Mouse (Mus musculus) left cerebral cortex, adult 18-20 months (tissue): Measurements from ENCODE around the gene Pcnx. TPM values are rescaled to one million over a fixed set of nuclear protein-coding genes. Genes with fewer than 3 reads are reported as not detected.

ENCODE experiments used
- DNase-seq, 2 experiments: peaks; one replicate each; pipeline ENCODE4 v3.0.0; 2021 to 2022; ENCODE audit warnings: low spot score in 2 of 2, mixed read lengths in 1 of 2
- total RNA-seq, 2 experiments: library from RNA; stranded (reverse); gene quantifications; 2 replicates each; pipeline ENCODE4 v1.2.3; 2021

The Pcnx gene
- total RNA-seq, 2 experiments from 2014 or later: 80.1 to 90.0 TPM

DNA sequence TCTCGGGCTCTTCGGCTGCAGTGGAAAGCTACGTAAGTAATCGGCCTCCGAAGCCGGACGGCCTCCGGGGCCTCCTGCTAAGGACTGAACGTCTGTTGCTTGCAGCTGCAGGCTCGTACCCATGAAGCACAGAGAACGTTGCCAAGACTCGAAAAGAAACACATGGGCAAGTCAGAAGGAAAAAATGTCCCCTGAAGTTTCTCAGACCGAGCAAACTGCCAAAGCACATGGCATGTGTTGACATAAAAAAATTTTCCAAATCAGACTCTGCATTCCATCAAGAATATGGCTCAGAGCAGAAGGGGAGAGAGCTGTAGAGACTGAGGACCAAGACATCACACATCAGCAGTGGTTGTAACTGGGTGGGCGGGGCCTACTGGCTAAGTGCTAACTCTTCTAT lies 6.8 kb upstream of the Pcnx start:
- no peak for DNase-seq

- no peak for DNase-seq
These were observed 6.3 kb upstream of the Pcnx start for GRCm38 (mm10) chr12:81853543-81853942.

GRCm38 (mm10) chr12:81855031-81855430 lies 4.8 kb upstream of the Pcnx start:
- no peak for DNase-seq

DNA sequence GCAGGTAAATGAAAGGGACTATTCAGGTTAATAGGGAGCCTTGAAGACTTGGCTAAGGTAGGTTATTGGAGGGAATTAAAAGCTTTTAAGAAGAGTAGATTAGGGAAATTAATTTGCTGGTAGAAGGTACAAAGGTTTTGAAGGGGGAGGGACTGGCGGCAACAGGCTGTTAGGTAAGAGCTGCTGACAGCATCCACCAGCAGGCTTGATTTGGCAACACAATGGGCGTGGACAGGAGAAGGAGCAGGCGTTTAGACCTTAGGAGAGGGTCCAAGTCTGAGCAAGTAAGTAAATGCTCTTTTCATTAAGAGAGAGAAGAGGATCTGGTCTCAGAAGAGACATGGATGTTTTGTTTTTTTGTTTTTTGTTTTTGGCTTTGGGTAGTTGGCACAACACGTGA lies 3.1 kb upstream of the Pcnx start:
- no peak for DNase-seq

DNA sequence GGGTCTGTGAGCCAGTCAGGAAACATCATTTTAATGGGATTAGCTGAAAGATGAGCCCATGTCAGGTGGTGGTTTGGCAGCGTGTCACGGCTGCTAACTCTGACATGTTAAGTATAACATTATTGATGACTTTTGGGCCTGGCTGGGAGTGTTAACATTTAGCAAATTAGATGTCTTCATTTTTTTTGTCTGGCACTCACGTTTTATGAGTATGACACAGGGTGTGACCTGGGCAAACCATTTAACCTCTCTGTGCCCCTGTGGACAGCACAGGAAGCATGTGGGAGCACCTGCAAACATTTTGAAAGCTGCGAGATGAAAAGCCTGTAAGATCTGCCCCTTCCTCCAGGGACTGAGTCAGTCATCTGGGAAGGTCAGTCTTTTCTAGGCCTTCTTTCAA lies 2.6 kb upstream of the Pcnx start:
- DNase-seq: no peak

DNA sequence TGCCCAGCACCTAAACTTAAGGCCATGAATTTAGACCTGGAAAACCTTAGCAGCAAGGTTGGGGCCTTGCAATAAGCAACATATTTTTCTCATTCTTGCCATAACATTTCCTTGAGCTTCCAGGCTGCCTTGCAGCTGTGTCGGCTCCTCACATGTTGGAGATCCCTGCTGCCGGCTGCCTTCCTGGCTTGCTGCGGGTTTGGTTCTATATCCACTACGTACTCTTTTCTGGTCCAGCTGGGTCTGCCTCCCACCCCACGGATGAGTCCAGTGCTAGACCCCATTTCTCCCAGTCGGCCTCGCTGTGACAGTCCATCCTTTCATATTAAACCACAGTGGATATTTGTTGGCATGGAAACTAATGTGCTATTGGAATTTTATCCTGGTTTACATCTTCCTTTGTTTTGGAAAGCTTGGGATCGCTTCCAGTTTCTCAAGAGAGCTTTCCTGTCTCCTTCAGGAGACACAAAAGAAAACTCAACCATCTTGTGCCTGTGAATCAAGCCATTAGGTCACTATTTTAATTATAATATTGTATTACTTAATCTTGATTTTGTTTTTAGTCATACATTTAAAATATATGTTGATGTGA lies 1.7 kb upstream of the Pcnx start:
- DNase-seq: no peak

DNA sequence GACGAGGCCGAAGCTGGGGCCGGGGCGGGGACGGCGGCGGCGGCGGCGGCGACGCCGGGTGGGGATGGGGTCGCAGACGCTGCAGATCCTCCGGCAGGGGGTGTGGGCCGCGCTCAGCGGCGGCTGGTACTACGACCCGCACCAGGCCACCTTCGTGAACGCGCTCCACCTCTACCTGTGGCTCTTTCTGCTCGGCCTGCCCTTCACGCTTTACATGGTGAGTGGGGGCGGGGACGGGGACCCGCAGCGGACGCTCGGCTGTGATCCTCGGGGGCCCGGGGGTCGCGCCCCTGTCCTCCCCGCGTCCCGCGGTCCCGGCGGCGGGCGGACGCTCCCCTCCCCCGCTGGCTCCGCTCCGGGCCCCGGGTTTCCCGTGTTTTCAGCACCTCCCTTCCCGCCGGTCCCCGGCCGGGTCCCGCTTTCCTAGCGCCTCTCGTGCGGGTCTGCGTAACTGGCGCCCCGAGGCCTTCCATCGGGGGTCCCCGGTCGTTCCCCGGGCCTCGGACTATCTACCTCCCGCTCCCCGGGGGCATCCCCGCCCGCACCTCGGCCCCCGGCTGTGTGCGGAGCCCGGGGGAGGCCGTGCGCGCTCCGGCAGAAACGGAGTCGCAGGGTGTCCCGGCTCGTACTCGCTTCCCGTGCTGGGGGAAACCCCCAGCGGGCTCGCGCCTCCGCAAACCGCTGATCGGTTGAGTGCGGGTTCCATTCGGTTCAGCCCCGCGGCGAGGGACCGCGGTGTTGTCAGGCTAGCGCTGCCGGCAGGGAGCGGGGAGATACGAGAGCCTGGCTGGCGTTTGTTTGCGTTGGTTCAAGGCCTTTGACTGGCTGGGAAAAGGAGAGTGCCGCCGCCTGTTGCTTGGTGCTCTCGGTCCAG lies 722 bp downstream of the Pcnx start:
- DNase-seq: peak; percentile 59 to 66

GRCm38 (mm10) chr12:81861199-81862085 lies 1.6 kb downstream of the Pcnx start:
- DNase-seq: no peak

DNA sequence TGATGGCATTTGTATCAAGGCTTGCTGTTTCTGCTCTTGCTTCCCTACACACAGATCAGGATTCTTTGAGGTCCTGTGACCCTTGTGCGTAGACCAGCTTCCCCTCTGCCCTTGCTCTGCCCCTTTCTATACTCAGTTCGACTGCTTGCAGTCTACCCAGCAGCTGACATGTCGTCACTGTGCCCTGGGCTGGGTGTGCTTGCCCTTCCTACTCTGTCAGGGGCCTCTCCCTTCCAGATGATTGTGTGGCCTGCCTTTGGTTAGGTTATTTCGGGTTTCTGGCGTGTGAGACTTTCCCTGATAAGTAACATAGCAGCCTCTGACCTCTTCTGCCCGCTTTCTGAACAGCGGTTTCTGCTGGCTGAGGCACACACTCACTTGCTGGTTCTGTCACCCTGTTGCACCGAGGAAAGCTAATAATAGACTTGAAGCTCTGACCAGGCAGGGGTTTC lies 2.6 kb downstream of the Pcnx start:
- no peak for DNase-seq

DNA sequence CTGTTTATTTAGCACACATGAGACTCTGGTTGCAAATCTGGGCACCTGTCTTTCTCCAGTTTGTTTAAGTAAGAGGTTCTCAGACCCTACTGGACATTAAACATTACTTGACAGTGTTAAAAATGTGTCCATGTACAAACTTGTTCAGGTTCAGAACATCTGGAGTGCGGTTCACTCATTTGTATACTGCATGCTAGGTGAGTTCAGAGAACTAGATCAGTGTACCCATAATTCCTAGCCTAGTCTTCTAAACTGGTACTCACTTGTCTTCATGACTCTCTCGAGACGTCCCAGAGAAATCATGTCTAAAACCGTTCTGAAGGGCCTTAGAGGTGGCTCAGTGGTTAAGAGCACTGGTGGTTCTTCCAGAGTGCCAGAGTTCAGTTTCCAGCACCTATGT lies 4.1 kb downstream of the Pcnx start:
- DNase-seq: no peak

DNA sequence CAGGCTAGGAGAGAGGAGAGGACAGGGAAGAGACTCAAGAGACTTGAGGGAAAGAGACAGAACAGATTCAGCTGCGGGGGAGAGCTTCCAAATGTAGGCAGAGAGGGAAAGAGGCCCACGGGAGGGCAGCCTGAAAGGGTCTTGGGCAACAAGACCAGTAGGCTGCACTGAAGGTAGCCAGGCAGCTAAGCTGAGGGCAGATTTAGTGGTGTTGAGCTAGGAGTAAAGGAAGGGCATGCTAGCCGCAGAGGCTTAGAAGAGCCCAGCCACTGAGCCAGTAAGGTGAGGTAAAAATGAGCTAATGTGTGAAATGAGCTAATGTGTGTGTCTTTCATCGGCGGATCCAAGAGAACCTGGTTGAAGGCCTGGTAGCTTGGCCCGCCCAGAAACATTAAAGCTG lies 5.4 kb downstream of the Pcnx start:
- DNase-seq: no peak

DNA sequence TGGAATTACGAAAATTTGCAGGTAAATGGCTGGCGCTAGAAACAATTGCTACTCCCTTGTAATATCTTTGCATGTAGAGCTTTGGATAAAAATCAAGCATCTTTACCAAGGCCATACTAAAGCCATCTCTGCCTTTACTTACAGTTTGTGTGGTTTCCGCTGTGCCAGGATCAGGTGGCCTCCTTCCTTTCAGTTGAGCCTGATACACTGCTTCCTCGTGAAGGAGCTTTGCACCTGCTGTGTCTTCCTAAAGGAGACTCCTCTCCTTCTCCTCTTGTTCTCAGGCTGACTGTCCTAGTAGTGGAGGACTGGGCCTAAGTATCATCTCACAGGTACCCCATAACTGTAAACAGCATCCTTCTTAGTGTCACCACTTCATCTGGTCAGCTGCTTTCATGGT lies 7.5 kb downstream of the Pcnx start:
- DNase-seq: no peak

GRCm38 (mm10) chr12:81869205-81869940 lies 9.6 kb downstream of the Pcnx start:
- no peak for DNase-seq

DNA sequence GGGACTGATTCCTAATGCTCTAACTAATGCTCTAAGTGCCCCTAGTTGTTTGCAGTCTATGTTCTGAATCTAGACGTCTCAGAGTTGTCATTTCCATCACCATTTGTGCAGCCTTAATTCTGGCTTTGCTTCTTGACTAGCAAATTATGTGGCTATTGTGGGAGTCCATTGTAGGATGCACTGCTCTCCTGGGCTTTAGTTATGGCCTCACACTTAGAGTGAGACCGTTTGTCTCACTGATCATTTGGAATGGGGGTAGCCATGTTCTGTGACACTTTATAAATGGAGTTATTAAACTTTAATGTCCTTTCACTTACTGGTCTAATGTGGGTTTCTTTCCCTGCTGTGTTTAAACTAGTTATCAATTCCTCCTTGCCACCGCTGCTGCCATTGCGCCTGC lies 13.5 kb downstream of the Pcnx start:
- no peak for DNase-seq

- DNase-seq: no peak
These were observed 20.3 kb downstream of the Pcnx start for GRCm38 (mm10) chr12:81880161-81880560.

- DNase-seq: no peak
These were observed 23.7 kb downstream of the Pcnx start for GRCm38 (mm10) chr12:81883255-81884106.

DNA sequence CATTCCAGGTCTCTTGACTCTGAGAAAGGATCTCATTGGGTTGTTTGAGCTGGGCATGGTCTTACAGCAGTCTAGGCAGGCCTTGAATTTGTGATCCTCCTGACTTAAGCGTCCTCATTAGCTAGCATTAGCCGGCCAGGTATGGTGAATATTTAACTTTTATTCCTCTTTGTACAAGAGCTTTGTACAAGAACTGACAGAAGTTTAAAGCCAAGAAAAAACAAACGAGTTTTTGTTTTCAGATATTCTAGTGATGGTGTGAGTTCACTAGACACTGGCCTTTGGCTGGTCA lies 24.2 kb downstream of the Pcnx start:
- DNase-seq: no peak

GRCm38 (mm10) chr12:81884983-81885382 lies 25.2 kb downstream of the Pcnx start:
- DNase-seq: no peak

DNA sequence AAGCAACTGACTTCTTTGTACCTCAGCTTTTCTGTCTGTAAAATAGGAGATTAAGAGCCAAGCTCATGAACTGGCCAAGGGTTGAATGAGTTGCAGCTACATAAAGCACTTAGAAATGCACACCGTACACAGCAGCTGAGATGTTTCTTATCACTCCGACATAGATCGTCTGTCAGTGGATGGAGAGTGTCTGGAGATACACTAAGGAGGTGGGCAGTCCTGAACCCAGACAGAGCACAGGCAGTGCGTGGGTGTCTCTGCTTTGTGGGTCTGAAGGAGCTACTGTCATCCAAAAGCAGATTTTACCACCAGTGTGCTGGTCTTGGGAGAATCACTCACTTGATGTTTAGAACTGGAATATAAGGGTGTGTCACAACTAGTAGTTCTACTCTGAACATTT lies 26.2 kb downstream of the Pcnx start:
- DNase-seq: no peak

GRCm38 (mm10) chr12:81888954-81889353 lies 29.1 kb downstream of the Pcnx start:
- no peak for DNase-seq
